Mouse (Mus musculus) limb, embryonic 10.5 days (tissue): ENCODE results near the gene Vasp. TPM values are rescaled to one million over a fixed set of nuclear protein-coding genes. Genes with fewer than 3 reads are reported as not detected.

Experiments
- DNase-seq: peaks from one replicate; pipeline ENCODE4 v3.0.0-alpha.2; 2017; ENCODE audit warnings: low spot score
- H3K27ac ChIP-seq: fragments of 300-500 bp; sonication (generic); 2 replicates; pipeline ENCODE4 v1.5.1; 2016; ENCODE audit warnings: mild to moderate bottlenecking
- H3K27me3 ChIP-seq: fragments of 300-500 bp; sonication (generic); 2 replicates; pipeline ENCODE4 v1.6.1; 2016; ENCODE audit warnings: low read depth, mild to moderate bottlenecking; ENCODE audit not compliant: poor library complexity, severe bottlenecking
- H3K36me3 ChIP-seq: fragments of 300-500 bp; sonication (generic); 2 replicates; pipeline ENCODE4 v1.6.1; 2016; ENCODE audit warnings: mild to moderate bottlenecking, moderate library complexity
- H3K4me1 ChIP-seq: fragments of 300-500 bp; sonication (generic); 2 replicates; pipeline ENCODE4 v1.6.1; 2016
- H3K4me3 ChIP-seq: fragments of 300-500 bp; sonication (generic); 2 replicates; pipeline ENCODE4 v1.5.1; 2016; ENCODE audit warnings: mild to moderate bottlenecking, moderate library complexity
- H3K9me3 ChIP-seq: fragments of 300-500 bp; sonication (generic); replicated peaks from 2 replicates; pipeline ENCODE4 v1.6.1; 2016; ENCODE audit warnings: mild to moderate bottlenecking
- WGBS: fragments of 180-500 bp; shearing (Covaris S2); methylation state at CpG from one replicate; pipeline ENCODE4 v1.1.7; 2016; 5-methylcytosine and 5-hydroxymethylcytosine counted together
- polyA plus RNA-seq: library from polyadenylated mRNA; unstranded; fragments of >200 nt; fragmentation: Nextera tagmentation; extraction: Ambion mirVana; gene quantifications from 2 replicates; pipeline ENCODE4 v1.2.1, GENCODE M21; 2016

Gene Vasp
- polyA plus RNA-seq, 1 experiment from 2014 or later, result 68.1 TPM

DNA sequence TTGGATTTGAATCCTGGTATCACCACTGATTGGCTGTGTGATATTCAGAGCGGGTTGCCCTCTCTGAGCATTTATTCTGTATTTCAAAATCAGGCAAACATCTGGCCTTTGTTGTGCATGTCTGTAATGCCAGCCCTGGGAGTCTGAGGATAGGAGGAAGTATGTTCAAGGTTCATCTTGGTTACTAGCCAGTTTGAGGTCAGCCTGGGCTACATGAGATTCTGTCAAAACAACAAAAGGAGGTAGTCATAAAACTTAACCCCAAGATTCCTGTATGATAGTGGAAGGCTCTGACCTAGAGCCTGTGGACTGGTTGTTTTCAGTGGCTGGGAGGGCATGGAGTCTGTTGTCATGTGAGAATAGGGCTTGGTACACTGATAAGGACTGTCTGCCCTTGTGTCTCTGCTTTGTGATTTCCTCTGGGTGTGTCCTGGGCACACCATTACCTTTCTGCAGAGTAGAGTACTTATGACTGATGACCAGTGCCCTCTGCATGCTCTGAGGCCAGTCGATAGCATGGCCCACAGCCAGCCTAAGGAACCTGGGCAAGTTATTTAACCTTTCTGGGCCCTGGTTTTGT, 36.4 kb downstream of the Vasp start:
- Histone ChIP-seq H3K27me3 (no peaks in the 10 kb centered on the region), H3K4me1 (0 out of 2 replicates have a peak, but pooled peaks cover 4% of the 10 kb centered on the region), H3K36me3 (peaks cover 34% of the 10 kb centered on the region), H3K9me3 (no peaks in the 10 kb centered on the region), H3K27ac (no peak overlapping the region), H3K4me3 (no peak overlapping the region)
- 95% methylated on average over 2 of the region's 2 CpGs for WGBS
- no peak for DNase-seq

DNA sequence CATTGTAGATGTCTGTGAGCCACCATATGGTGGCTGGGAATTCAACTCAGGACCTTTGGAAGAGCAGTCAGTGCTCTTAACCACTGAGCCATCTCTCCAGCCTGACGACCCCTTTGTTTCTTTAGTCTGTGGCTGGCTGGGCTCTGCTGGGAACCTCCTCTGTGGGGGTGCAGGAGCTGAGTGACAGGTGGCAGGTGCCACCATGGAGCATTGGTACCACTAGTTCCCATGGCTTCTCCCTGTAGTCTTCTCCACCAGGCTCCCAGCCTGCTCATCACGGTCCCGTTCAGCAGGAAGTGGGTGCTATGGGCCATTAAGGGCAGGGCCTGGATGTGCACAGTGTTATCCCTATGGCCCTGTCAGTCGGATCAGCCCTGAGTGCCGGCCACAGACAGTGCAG, 37.0 kb downstream of the Vasp start:
- no peak overlapping the region for H3K27ac ChIP-seq
- H3K4me1 ChIP-seq, result peaks cover 7% of the 10 kb centered on the region
- WGBS, result 84% methylated on average over 5 of the region's 5 CpGs
- no peaks in the 10 kb centered on the region for H3K27me3 ChIP-seq
- DNase-seq, result no peak
- no peaks in the 10 kb centered on the region for H3K9me3 ChIP-seq
- H3K4me3 ChIP-seq, result no peak overlapping the region
- H3K36me3 ChIP-seq, result peaks cover 36% of the 10 kb centered on the region

DNA sequence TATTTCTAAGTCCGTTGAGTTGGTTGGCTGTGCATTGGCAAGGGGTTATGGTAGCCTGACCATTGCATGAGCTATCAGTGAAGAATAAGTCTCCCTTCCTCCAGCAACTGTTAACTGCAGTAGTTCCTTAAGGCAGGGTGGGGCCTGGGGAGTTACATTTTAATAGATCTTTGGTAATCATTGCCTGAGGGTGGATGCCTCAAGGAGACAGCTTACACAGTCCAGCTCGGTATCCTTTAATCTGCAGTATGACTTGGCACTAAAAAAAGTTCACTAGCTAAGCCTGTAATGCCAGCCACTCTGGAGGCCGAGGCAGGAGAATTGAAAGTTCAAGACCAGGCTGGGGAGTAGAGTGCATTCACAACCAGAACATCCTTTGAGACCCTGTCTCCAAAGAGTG, 39.8 kb downstream of the Vasp start:
- no peaks in the 10 kb centered on the region for H3K27me3 ChIP-seq
- WGBS, result 91% methylated on average over 3 of the region's 3 CpGs
- no peaks in the 10 kb centered on the region for H3K9me3 ChIP-seq
- H3K4me1 ChIP-seq, result peaks cover 19% of the 10 kb centered on the region
- H3K4me3 ChIP-seq, result no peak overlapping the region
- H3K27ac ChIP-seq, result no peak overlapping the region
- no peak for DNase-seq
- peaks cover 36% of the 10 kb centered on the region for H3K36me3 ChIP-seq

DNA sequence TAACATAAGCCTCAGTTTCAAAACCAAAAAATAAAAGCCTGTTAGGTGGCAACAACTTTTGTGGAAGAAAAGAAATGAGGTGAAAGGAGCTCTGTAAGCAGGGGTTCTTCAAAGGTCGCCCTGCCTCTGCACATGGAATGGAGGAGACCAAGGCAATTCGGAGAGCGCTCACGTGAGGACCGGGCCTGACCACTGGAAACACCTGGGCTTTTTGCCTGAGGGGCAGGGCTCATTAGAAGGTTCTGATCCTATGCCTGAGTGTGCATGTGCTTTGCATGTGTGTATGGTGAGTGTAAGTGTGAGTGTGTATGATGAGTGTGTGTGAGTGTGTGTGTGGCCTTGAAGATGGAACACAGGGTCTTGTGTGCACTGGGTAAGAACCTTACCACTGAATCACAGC, 40.7 kb downstream of the Vasp start:
- Histone ChIP-seq H3K36me3 (peaks cover 39% of the 10 kb centered on the region), H3K4me1 (peaks cover 22% of the 10 kb centered on the region), H3K9me3 (no peaks in the 10 kb centered on the region), H3K27me3 (no peaks in the 10 kb centered on the region), H3K27ac (no peak overlapping the region), H3K4me3 (no peak overlapping the region; the same call in 1 of the 2 replicates)
- 96% methylated on average over 5 of the region's 5 CpGs for WGBS
- no peak for DNase-seq

DNA sequence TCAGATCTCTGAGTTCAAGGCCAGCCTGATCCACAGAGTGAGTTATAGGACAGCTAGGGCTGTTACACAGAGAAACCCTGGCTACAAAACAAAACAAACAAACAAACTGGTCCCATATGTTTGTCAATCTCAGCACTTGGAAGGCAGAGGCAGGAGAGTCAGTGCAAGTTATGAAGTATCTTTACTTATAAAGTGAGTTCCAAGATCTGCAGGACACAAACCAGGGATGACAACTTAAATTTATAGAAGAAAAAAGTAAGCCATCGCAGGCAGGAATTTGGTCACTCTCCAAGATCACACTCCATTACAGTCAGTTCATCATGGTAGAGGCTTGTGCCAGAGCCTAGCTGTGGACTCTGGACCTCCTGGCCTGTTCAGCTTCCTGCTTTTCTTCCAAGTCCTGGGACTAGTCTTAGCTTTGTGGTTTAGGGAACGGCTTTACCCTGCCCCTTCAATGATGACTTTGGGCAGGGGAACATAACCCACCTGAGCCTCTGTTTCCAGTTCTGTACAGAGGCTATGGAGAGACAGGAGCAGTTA, 41.5 kb downstream of the Vasp start:
- Histone ChIP-seq H3K4me1 (peaks cover 22% of the 10 kb centered on the region), H3K4me3 (no peak overlapping the region; the same call in 1 of the 2 replicates), H3K27ac (no peak overlapping the region), H3K27me3 (no peaks in the 10 kb centered on the region), H3K9me3 (no peaks in the 10 kb centered on the region), H3K36me3 (peaks cover 47% of the 10 kb centered on the region)
- DNase-seq, result no peak
- 96% methylated on average over 2 of the region's 2 CpGs for WGBS

DNA sequence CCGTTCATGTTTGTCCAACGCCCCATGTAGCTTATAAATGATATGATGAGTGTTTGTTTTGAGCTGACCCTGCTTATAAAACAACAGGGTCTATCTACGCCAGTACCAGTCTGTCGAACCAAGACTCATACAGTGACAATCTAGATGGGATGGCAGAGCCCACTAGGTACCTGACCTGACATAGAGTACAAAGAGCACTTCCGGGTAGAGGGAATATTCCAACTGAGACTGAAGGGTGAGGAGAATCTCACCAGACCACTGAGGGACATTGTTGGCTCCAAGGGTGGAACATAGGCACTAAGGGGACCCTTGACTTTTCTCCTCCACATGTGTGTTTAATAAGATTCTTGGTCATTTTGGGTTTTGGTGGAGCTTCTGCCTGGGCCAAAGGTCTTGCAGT, 42.2 kb downstream of the Vasp start:
- Histone ChIP-seq H3K36me3 (peaks cover 49% of the 10 kb centered on the region), H3K27me3 (no peaks in the 10 kb centered on the region), H3K4me1 (peaks cover 22% of the 10 kb centered on the region), H3K9me3 (no peaks in the 10 kb centered on the region), H3K27ac (peak overlapping the region; percentile 96; the same call in 1 of the 2 replicates), H3K4me3 (peak overlapping the region; percentile 68)
- no peak for DNase-seq
- 50% methylated on average over 5 of the region's 5 CpGs for WGBS

DNA sequence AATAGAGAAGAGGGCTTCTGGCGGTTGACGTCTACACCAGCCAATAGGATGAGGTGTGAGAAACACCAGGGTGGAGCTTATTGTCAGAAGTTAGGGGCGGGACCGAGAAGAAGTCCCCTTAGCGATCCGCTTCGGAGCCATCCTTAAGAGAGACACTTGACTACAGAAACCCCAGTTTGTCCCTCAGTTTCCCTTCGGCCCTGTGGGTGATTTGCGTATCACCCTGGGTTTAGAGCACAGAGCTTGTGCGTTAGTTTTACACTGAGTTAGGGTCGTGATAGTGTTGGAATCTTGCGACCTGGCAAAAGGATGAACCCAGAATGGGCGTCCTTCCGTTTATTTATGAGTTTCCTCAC, 42.8 kb downstream of the Vasp start:
- Histone ChIP-seq H3K27me3 (no peaks in the 10 kb centered on the region), H3K9me3 (no peaks in the 10 kb centered on the region), H3K4me3 (peak overlapping the region; percentile 68), H3K4me1 (peaks cover 22% of the 10 kb centered on the region), H3K36me3 (peaks cover 52% of the 10 kb centered on the region), H3K27ac (peak overlapping the region; percentile 96)
- no peak for DNase-seq
- under 1% methylated on average over 14 of the region's 14 CpGs for WGBS

DNA sequence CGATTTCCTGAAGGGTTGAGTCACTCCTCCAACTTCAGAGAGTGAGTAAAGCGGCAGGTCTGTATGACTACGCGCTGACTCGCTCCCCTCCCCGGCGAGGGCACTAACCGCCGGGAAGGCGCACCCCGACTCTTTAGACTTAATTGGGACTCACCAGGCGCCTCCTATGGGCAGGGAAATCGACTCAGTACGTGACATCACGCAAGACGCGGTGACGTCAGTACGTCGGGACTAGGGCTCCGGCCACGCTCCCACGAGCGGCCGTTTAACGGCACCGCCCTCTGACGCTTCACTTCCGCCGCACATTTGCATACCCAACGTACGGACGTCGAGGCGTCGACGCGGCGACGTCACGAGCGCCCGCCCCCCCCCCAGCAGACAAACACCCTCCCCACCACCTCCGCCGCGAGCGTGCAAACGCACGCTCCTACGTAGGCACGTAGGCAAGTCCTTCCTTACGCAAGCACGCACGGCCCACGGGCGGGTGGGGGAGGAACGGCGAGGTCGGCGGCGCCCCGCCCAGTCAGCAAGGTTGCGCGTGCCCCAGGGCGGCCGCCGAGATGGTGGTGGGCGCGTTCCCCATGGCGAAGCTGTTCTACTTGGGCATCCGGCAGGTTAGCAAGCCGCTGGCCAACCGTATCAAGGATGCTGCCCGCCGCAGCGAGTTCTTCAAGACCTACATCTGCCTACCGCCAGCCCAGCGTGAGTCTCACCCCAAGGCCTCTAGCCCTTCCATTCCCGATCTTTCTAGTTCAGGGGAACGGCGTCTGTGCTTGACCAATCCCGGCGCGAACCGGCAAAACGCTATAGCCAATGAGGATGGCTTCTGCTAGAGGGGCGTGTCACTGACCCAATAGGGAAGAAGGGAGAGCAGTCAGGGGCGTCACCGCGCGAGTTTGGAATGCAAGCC, 43.5 kb downstream of the Vasp start, which contains the start of gene Opa3:
Gene Opa3 (plus strand): TSS at position 452 of the 910 bp plus-strand sequence.
- Histone ChIP-seq H3K4me1 (peaks cover 22% of the 10 kb centered on the region), H3K27ac (peak within 1 kb of the TSS; percentile 96), H3K9me3 (no peaks in the 10 kb centered on the region), H3K36me3 (peaks cover 55% of the 10 kb centered on the region), H3K27me3 (no peaks in the 10 kb centered on the region), H3K4me3 (peak within 1 kb of the TSS; percentile 68)
- WGBS, result under 1% methylated on average over 90 of the region's 91 CpGs
- DNase-seq, result peak; percentile 100

DNA sequence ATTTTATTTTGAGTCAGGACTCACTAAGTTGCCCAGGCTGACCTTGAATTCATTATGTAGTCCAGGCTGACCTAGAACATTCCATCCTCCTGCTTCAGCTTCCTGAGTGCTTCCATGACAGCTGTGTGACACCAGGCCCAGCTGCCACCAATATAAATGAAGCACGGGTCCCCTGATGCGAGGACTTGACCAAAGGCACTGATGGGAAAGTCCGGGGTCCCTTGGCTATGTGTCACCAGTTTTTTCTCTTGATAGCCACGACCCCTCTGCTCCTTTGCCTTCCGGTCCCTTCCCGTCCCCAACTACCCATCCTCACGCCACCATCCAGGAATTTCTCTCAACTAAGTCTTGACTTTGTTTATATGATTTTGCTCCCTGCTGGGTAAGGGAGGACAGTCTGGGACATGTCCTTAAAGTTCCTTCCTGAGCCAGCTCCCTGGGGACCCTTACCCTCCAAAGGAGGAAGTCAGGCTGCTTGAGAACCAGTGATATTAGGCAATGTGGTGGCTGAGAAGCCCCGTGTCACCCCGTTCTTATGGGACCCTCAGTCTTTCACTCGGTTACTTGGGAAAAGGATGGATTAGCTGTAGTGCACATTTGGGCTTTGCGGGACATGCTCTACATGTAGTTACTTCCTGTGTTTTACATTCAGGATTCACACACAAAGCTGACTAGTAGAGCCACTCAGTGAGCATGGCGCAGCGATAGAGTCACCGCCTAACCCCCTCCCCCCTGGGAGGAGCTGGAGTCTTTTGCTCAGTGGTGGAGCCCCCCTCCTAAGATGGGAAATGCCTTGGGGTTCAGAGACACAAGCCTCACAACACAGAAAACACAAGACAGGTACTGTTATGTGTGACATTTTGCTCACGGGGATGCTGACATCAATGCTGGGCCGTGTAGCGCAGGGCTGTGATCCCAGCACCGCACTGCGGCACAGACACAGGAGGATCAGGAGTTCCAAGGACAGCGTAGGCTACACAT, 44.5 kb downstream of the Vasp start:
- Histone ChIP-seq H3K4me3 (peak overlapping the region; percentile 68), H3K27me3 (no peaks in the 10 kb centered on the region), H3K27ac (peak overlapping the region; percentile 96), H3K36me3 (peaks cover 60% of the 10 kb centered on the region), H3K9me3 (no peaks in the 10 kb centered on the region), H3K4me1 (peaks cover 22% of the 10 kb centered on the region)
- 19% methylated on average over 20 of the region's 20 CpGs for WGBS
- no peak for DNase-seq

DNA sequence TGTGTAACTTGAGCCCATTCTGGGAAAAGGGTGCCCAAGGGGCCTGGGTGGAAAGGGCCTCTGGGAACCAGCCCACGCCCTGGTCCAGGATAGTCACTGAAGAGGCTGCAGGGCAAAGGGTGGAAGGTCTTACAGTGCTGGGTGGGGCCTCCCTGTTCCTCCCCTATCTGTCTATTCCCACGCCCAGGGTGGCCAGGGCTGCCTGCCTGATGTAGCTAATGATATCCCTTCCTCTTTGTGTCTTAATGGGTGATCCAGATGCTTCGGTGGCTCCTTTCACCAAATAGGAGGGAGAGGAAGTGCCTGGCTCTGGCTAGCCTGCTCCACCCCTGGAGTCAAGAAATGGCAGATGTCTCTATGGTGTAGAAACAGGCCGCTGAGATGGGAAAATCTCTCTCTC, 46.7 kb downstream of the Vasp start:
- H3K4me1 ChIP-seq, result peaks cover 19% of the 10 kb centered on the region
- 82% methylated on average over 4 of the region's 4 CpGs for WGBS
- no peak overlapping the region for H3K27ac ChIP-seq
- H3K27me3 ChIP-seq, result no peaks in the 10 kb centered on the region
- no peak for DNase-seq
- no peaks in the 10 kb centered on the region for H3K9me3 ChIP-seq
- H3K36me3 ChIP-seq, result peaks cover 50% of the 10 kb centered on the region
- no peak overlapping the region for H3K4me3 ChIP-seq

DNA sequence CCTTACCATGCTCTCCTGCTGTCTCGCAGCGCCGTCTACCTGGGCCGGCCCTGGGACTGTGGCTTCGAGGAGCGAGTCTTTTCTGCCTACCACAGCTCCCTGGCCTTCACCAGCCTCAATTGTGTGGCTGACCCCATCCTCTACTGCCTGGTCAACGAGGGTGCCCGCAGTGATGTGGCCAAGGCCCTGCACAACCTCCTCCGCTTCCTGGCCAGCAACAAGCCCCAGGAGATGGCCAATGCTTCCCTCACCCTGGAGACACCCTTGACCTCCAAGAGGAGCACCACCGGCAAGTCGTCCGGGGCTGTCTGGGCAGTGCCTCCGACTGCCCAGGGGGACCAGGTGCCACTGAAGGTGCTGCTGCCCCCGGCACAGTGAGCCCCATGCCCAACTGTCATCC, 48.7 kb downstream of the Vasp start:
- Histone ChIP-seq H3K9me3 (no peaks in the 10 kb centered on the region), H3K27ac (no peak overlapping the region), H3K27me3 (no peaks in the 10 kb centered on the region), H3K4me1 (peaks cover 21% of the 10 kb centered on the region), H3K4me3 (no peak overlapping the region), H3K36me3 (peaks cover 50% of the 10 kb centered on the region)
- DNase-seq, result no peak
- WGBS, result 89% methylated on average over 14 of the region's 14 CpGs

DNA sequence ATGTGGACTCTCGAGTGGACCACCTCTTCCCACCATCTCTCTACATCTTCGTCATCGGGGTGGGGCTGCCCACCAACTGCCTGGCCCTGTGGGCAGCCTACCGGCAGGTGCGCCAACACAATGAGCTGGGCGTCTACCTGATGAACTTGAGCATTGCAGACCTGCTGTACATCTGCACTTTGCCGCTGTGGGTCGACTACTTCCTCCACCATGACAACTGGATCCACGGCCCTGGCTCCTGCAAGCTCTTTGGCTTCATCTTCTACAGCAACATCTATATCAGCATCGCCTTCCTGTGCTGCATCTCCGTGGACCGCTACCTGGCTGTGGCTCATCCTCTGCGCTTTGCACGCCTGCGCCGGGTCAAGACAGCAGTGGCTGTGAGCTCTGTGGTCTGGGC, 49.4 kb downstream of the Vasp start:
- 94% methylated on average over 16 of the region's 16 CpGs for WGBS
- Histone ChIP-seq H3K9me3 (no peaks in the 10 kb centered on the region), H3K36me3 (peaks cover 50% of the 10 kb centered on the region), H3K4me3 (no peak overlapping the region), H3K4me1 (peaks cover 24% of the 10 kb centered on the region), H3K27me3 (no peaks in the 10 kb centered on the region), H3K27ac (no peak overlapping the region)
- DNase-seq, result no peak
